Mouse (Mus musculus) testis, adult 2 months (tissue): ENCODE data around the gene Stx8.

Source experiments
- CTCF ChIP-seq: fragments of 200-500 bp; IDR thresholded peaks from 2 replicates; pipeline ENCODE4 v1.5.1; 2012; ENCODE audit warnings: low read depth, mild to moderate bottlenecking, inconsistent platforms, low read length, moderate library complexity; ENCODE audit not compliant: control insufficient read depth, insufficient read depth, insufficient replicate concordance
- POLR2A ChIP-seq: fragments of 200-500 bp; IDR thresholded peaks from 2 replicates; pipeline ENCODE4 v1.6.1; 2012; ENCODE audit warnings: low read depth, mild to moderate bottlenecking, inconsistent platforms, low read length, moderate library complexity; ENCODE audit not compliant: control insufficient read depth

- TF ChIP-seq POLR2A (no peak), CTCF (no peak)
These were observed 148.2 kb downstream of the Stx8 start for GRCm38 (mm10) chr11:68114202-68114601.
